8 mouse cellular contexts compared by ENCODE assay signal in the genomic region with DNA sequence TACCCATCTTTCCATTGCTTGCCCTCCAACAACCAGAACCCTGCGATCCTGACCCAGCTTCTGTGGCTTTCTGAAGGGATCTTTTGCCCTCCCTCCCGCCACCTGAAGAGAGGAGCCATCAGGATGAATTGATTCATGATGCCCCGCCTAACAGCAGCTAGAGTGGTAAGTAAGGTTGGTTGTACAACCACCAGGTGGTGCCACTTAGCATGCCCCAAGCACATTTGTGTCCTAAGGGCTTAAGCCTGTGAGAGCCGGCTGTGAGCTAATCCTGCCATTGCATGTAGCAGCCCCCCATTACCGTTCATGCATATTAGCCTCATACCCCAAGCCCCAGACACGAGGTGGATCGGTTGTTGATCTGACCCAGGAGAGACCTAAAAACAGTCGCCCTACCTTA. TPM values are rescaled to one million over a fixed set of nuclear protein-coding genes. Genes with fewer than 3 reads are reported as not detected.
DNase-seq lines count a peak whose midpoint lies in the region; ATAC-seq and TF ChIP-seq lines count a peak whose summit lies in the region.

No protein-coding gene starts in this region.

- DNase-seq in testis, postnatal 14 days (ENCODE audit: low spot score) = no peak
- peak; percentile 74 for DNase-seq in forebrain, embryonic 11.5 days (ENCODE audit: low spot score)
- DNase-seq in thymus, postnatal 36 days = peak; percentile 71 to 76

- peaks cover 29% of the 10 kb centered on the region for H3K4me1 ChIP-seq in testis, adult 2 months (ENCODE audit: control insufficient read depth, insufficient read depth, low read length)
- peaks cover 7% of the 10 kb centered on the region for H3K4me1 ChIP-seq in bone marrow, adult 2 months (ENCODE audit: control insufficient read depth, insufficient read depth, low read length)
- peaks cover 11% of the 10 kb centered on the region; the same call in 1 of the 2 replicates for H3K4me1 ChIP-seq in forebrain, embryonic 11.5 days (replicated peaks; ENCODE audit: control insufficient read depth, insufficient read depth, low read length)
- H3K4me1 ChIP-seq in liver, embryonic 15.5 days (replicated peaks) = peaks cover 64% of the 10 kb centered on the region
- peaks cover 43% of the 10 kb centered on the region for H3K4me1 ChIP-seq in neural tube, embryonic 13.5 days (replicated peaks)

- no peak overlapping the region for H3K4me3 ChIP-seq in testis, adult 2 months (ENCODE audit: control insufficient read depth, low read depth, low read length)
- peak overlapping the region; percentile 49 for H3K4me3 ChIP-seq in bone marrow, adult 2 months (replicated peaks; ENCODE audit: control insufficient read depth, low read depth, low read length)
- no peak overlapping the region for H3K4me3 ChIP-seq in forebrain, embryonic 11.5 days (ENCODE audit: low read depth, low read length)
- peak overlapping the region; percentile 93 for H3K4me3 ChIP-seq in liver, embryonic 15.5 days (replicated peaks)
- H3K4me3 ChIP-seq in neural tube, embryonic 13.5 days = peak overlapping the region; percentile 63

- no peak overlapping the region for H3K27ac ChIP-seq in testis, adult 2 months (ENCODE audit: control insufficient read depth, insufficient read depth, low read depth, low read length)
- peak overlapping the region; percentile 62 for H3K27ac ChIP-seq in bone marrow, adult 2 months (ENCODE audit: control insufficient read depth, insufficient read depth, low read depth, low read length, poor library complexity)
- no peak overlapping the region for H3K27ac ChIP-seq in forebrain, embryonic 11.5 days (ENCODE audit: low read depth, low read length)
- H3K27ac ChIP-seq in liver, embryonic 15.5 days (replicated peaks) = peak overlapping the region; percentile 97
- H3K27ac ChIP-seq in neural tube, embryonic 13.5 days (replicated peaks) = peak overlapping the region; percentile 87

- TF ChIP-seq POLR2A in testis, adult 2 months (IDR thresholded peaks at IDR 0.05; ENCODE audit: control insufficient read depth, low read depth, low read length) = no peak
- TF ChIP-seq POLR2A in bone marrow, adult 2 months (IDR thresholded peaks at IDR 0.05; ENCODE audit: borderline replicate concordance, control insufficient read depth, low read depth, low read length) = no peak

- H3K9ac ChIP-seq in forebrain, embryonic 11.5 days (ENCODE audit: low read length) = no peak overlapping the region
- H3K9ac ChIP-seq in liver, embryonic 15.5 days = peak overlapping the region; percentile 94
- H3K9ac ChIP-seq in neural tube, embryonic 13.5 days = 0 out of 2 replicates have a peak overlapping the region, but pooled peaks have one; percentile 89

- H3K36me3 ChIP-seq in testis, adult 2 months (ENCODE audit: control insufficient read depth, insufficient read depth, low read length) = no peaks in the 10 kb centered on the region
- H3K36me3 ChIP-seq in forebrain, embryonic 11.5 days (ENCODE audit: control insufficient read depth, insufficient read depth, low read length) = no peaks in the 10 kb centered on the region
- peaks cover 32% of the 10 kb centered on the region for H3K36me3 ChIP-seq in liver, embryonic 15.5 days (replicated peaks)
- H3K36me3 ChIP-seq in neural tube, embryonic 13.5 days = peaks cover 19% of the 10 kb centered on the region

- peak; percentile 34; the same call in 1 of the 2 replicates for TF ChIP-seq CTCF in testis, adult 2 months (IDR thresholded peaks at IDR 0.05; ENCODE audit: control insufficient read depth, insufficient read depth, insufficient replicate concordance, low read depth, low read length)
- peak; percentile 77 for TF ChIP-seq CTCF in bone marrow, adult 2 months (IDR thresholded peaks at IDR 0.05; ENCODE audit: control insufficient read depth, insufficient read depth, low read length)

- no peaks in the 10 kb centered on the region for H3K27me3 ChIP-seq in testis, adult 2 months (ENCODE audit: control insufficient read depth, insufficient read depth, low read length)
- no peaks in the 10 kb centered on the region for H3K27me3 ChIP-seq in forebrain, embryonic 11.5 days (ENCODE audit: control insufficient read depth, insufficient read depth, low read length)
- H3K27me3 ChIP-seq in liver, embryonic 15.5 days = no peaks in the 10 kb centered on the region
- H3K27me3 ChIP-seq in neural tube, embryonic 13.5 days = no peaks in the 10 kb centered on the region

- H3K9me3 ChIP-seq in forebrain, embryonic 11.5 days (ENCODE audit: control insufficient read depth, low read length) = no peaks in the 10 kb centered on the region
- no peaks in the 10 kb centered on the region for H3K9me3 ChIP-seq in liver, embryonic 15.5 days (replicated peaks)
- no peaks in the 10 kb centered on the region for H3K9me3 ChIP-seq in neural tube, embryonic 13.5 days

- ATAC-seq in forebrain, embryonic 11.5 days (replicated peaks; ENCODE audit: low FRiP score) = no peak
- peak; percentile 51 for ATAC-seq in inflammation-experienced regulatory T-cells, adult 6 months
- peak; percentile 30 for ATAC-seq in liver, embryonic 15.5 days (ENCODE audit: insufficient read depth)
- no peak for ATAC-seq in neural tube, embryonic 13.5 days (ENCODE audit: low read depth)

- 3% methylated on average over 8 of the region's 8 CpGs for WGBS in bone marrow, adult 2 months
- 10% methylated on average over 8 of the region's 8 CpGs for WGBS in forebrain, embryonic 11.5 days
- 7% methylated on average over 8 of the region's 8 CpGs for WGBS in liver, embryonic 15.5 days (ENCODE audit: insufficient replicate concordance)
- 7% methylated on average over 8 of the region's 8 CpGs for WGBS in neural tube, embryonic 13.5 days

- H3K4me2 ChIP-seq in forebrain, embryonic 11.5 days (ENCODE audit: low read depth, low read length, severe bottlenecking) = no peak overlapping the region
- H3K4me2 ChIP-seq in liver, embryonic 15.5 days = peak overlapping the region; percentile 99
- peak overlapping the region; percentile 91 for H3K4me2 ChIP-seq in neural tube, embryonic 13.5 days

RNA-seq across cellular contexts. Expression of a gene that starts 1.8 kb away (rescaled TPM):
- polyA plus RNA-seq in testis, adult 2 months (2012; rRNA removed) = 7.5 and 7.7 TPM in 2 replicates
- polyA plus RNA-seq in bone marrow, adult 2 months (2011; ENCODE audit: insufficient read depth, insufficient read length, low replicate concordance, missing spikeins) = 13.4 and 18.6 TPM in 2 replicates
- 5.9 and 7.7 TPM in 2 replicates for polyA plus RNA-seq in forebrain, embryonic 11.5 days (2014; fragmentation: Nextera tagmentation; extraction: Ambion mirVana)
- 1 to 10 TPM; 6.3 to 7.1 (median 6.8) TPM for polyA plus RNA-seq in inflammation-experienced regulatory T-cells, adult 6 months (2017; shearing (Covaris generic))
- polyA plus RNA-seq in liver, embryonic 15.5 days (2015; fragmentation: Nextera tagmentation; extraction: Ambion mirVana) = 11.7 and 12.1 TPM in 2 replicates
- polyA plus RNA-seq in neural tube, embryonic 13.5 days (2015; fragmentation: Nextera tagmentation; extraction: Ambion mirVana) = 4.9 and 5.5 TPM in 2 replicates

RNA-seq across cellular contexts. Expression of a gene that starts 11.2 kb away (rescaled TPM):
- 246 and 291 TPM in 2 replicates for polyA plus RNA-seq in testis, adult 2 months (2012; rRNA removed)
- polyA plus RNA-seq in bone marrow, adult 2 months (2011; ENCODE audit: insufficient read depth, insufficient read length, low replicate concordance, missing spikeins) = 44.4 and 53.1 TPM in 2 replicates
- polyA plus RNA-seq in forebrain, embryonic 11.5 days (2014; fragmentation: Nextera tagmentation; extraction: Ambion mirVana) = 94.6 and 121 TPM in 2 replicates
- polyA plus RNA-seq in inflammation-experienced regulatory T-cells, adult 6 months (2017; shearing (Covaris generic)) = 10 to 100 TPM in 2 of 3 experiments, 1 to 10 TPM in 1; 8.6 to 12.0 (median 11.4) TPM
- polyA plus RNA-seq in liver, embryonic 15.5 days (2015; fragmentation: Nextera tagmentation; extraction: Ambion mirVana) = 50.8 and 62.8 TPM in 2 replicates
- 108 and 123 TPM in 2 replicates for polyA plus RNA-seq in neural tube, embryonic 13.5 days (2015; fragmentation: Nextera tagmentation; extraction: Ambion mirVana)

RNA-seq across cellular contexts. Expression of a gene that starts 17.6 kb away (rescaled TPM):
- 201 and 214 TPM in 2 replicates for polyA plus RNA-seq in testis, adult 2 months (2012; rRNA removed)
- 46.3 and 55.3 TPM in 2 replicates for polyA plus RNA-seq in bone marrow, adult 2 months (2011; ENCODE audit: insufficient read depth, insufficient read length, low replicate concordance, missing spikeins)
- 34.9 and 37.1 TPM in 2 replicates for polyA plus RNA-seq in forebrain, embryonic 11.5 days (2014; fragmentation: Nextera tagmentation; extraction: Ambion mirVana)
- polyA plus RNA-seq in inflammation-experienced regulatory T-cells, adult 6 months (2017; shearing (Covaris generic)) = 10 to 100 TPM; 11.3 to 18.6 (median 14.9) TPM
- polyA plus RNA-seq in liver, embryonic 15.5 days (2015; fragmentation: Nextera tagmentation; extraction: Ambion mirVana) = 12.8 and 15.6 TPM in 2 replicates
- polyA plus RNA-seq in neural tube, embryonic 13.5 days (2015; fragmentation: Nextera tagmentation; extraction: Ambion mirVana) = 26.8 and 28.0 TPM in 2 replicates

RNA-seq across cellular contexts. Expression of a gene that starts 23.8 kb away (rescaled TPM):
- polyA plus RNA-seq in testis, adult 2 months (2012; rRNA removed) = 58.8 and 61.6 TPM in 2 replicates
- polyA plus RNA-seq in bone marrow, adult 2 months (2011; ENCODE audit: insufficient read depth, insufficient read length, low replicate concordance, missing spikeins) = 12.9 and 17.2 TPM in 2 replicates
- 67.7 and 78.5 TPM in 2 replicates for polyA plus RNA-seq in forebrain, embryonic 11.5 days (2014; fragmentation: Nextera tagmentation; extraction: Ambion mirVana)
- 100 to 1,000 TPM in 2 of 3 experiments, 10 to 100 TPM in 1; 96.2 to 110 (median 108) TPM for polyA plus RNA-seq in inflammation-experienced regulatory T-cells, adult 6 months (2017; shearing (Covaris generic))
- polyA plus RNA-seq in liver, embryonic 15.5 days (2015; fragmentation: Nextera tagmentation; extraction: Ambion mirVana) = 41.9 and 45.3 TPM in 2 replicates
- polyA plus RNA-seq in neural tube, embryonic 13.5 days (2015; fragmentation: Nextera tagmentation; extraction: Ambion mirVana) = 62.7 and 64.8 TPM in 2 replicates

RNA-seq across cellular contexts. Expression of a gene that starts 23.8 kb away (rescaled TPM):
- 46.6 and 56.1 TPM in 2 replicates for polyA plus RNA-seq in testis, adult 2 months (2012; rRNA removed)
- polyA plus RNA-seq in bone marrow, adult 2 months (2011; ENCODE audit: insufficient read depth, insufficient read length, low replicate concordance, missing spikeins) = 2.2 and 3.2 TPM in 2 replicates
- 7.6 and 9.5 TPM in 2 replicates for polyA plus RNA-seq in forebrain, embryonic 11.5 days (2014; fragmentation: Nextera tagmentation; extraction: Ambion mirVana)
- 1 to 10 TPM; 2.6 to 4.2 (median 3.1) TPM for polyA plus RNA-seq in inflammation-experienced regulatory T-cells, adult 6 months (2017; shearing (Covaris generic))
- 4.8 and 5.8 TPM in 2 replicates for polyA plus RNA-seq in liver, embryonic 15.5 days (2015; fragmentation: Nextera tagmentation; extraction: Ambion mirVana)
- 3.0 and 4.8 TPM in 2 replicates for polyA plus RNA-seq in neural tube, embryonic 13.5 days (2015; fragmentation: Nextera tagmentation; extraction: Ambion mirVana)

Comparison
In these comparisons a context has a peak if more than half of its experiments do, and no peak if none do; other contexts are left out.
1. H3K27ac ChIP-seq: peak in bone marrow, adult 2 months (single experiment), liver, embryonic 15.5 days (single experiment) and neural tube, embryonic 13.5 days (single experiment); none in testis, adult 2 months (single experiment) and forebrain, embryonic 11.5 days (single experiment).
2. H3K4me3 ChIP-seq: peak in bone marrow, adult 2 months (single experiment), liver, embryonic 15.5 days (single experiment) and neural tube, embryonic 13.5 days (single experiment); none in testis, adult 2 months (single experiment) and forebrain, embryonic 11.5 days (single experiment).
3. ATAC-seq: peak in inflammation-experienced regulatory T-cells, adult 6 months (single experiment) and liver, embryonic 15.5 days (single experiment); none in forebrain, embryonic 11.5 days (single experiment) and neural tube, embryonic 13.5 days (single experiment).